Mouse (Mus musculus) c-Kit-positive CD71-positive TER-119-negative erythroid progenitor cells, embryonic 14.5 days (primary cell): ENCODE measurements around the gene Olfr470.
"Not testable (repeated sequence)": the region's sequence is repeated elsewhere in the genome, so short reads cannot be mapped to it uniquely, and the experiment has no call there.

Experiments used
- DNase-seq: peaks from one replicate; pipeline ENCODE4 v3.0.0-alpha.2; 2013; ENCODE audit warnings: low read depth

Gene Olfr470

GRCm38 (mm10) chr7:107847390-107847789 is at the start of gene Olfr470:
Gene Olfr470, minus strand, starts transcription at chr7:107847490.
- not testable (repeated sequence) for DNase-seq

DNA sequence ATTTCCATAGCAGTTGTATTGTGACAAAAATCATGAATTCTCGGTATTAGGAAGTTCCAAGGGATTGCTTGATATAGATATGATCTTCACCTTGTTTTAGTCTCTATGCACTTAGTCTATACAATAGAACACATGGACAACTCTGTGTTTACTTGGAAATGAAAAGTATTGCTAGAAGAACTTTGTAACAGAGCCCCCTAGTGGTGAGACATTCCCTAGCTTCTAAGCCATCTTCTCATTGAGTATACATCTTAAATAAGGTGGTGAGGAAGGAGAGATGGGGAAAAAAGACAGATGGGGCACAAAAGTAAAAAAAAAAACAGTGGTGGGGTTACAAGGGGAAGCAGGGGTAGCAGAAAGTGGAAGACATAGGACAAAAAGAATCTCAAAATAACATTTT is 5.6 kb downstream of the Olfr470 start:
- no peak for DNase-seq

GRCm38 (mm10) chr7:107825441-107825840 is 21.8 kb downstream of the Olfr470 start, which contains the start of gene Olfr469:
Gene Olfr469, minus strand, starts transcription at chr7:107825541.
- DNase-seq, result not testable (repeated sequence)

GRCm38 (mm10) chr7:107823867-107824266 is 23.4 kb downstream of the Olfr470 start:
- not testable (repeated sequence) for DNase-seq

GRCm38 (mm10) chr7:107819442-107819841 is 27.8 kb downstream of the Olfr470 start:
- DNase-seq, result no peak

DNA sequence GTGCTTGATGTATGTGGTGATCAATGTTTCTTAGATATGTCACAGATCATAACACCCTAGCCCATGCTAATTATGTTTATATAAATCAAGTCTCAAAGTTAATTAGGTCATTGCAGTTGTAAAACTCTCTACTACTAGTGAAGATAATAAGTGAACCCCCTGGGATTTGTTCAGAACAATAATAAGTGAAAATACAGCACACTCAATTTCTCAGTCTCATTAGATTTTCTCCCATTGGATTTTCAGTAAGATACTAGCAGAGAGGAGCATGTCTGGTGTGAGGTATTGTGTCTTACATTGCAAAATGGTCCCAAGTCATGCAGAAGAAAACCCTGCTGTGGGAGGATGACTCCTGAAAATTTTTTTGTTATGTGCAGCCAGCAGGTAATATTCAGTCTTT is 35.3 kb downstream of the Olfr470 start, which contains the start of gene Olfr467:
TSS of gene Olfr467 (plus strand) at position 301 of the 400 bp plus-strand sequence.
- no peak for DNase-seq

DNA sequence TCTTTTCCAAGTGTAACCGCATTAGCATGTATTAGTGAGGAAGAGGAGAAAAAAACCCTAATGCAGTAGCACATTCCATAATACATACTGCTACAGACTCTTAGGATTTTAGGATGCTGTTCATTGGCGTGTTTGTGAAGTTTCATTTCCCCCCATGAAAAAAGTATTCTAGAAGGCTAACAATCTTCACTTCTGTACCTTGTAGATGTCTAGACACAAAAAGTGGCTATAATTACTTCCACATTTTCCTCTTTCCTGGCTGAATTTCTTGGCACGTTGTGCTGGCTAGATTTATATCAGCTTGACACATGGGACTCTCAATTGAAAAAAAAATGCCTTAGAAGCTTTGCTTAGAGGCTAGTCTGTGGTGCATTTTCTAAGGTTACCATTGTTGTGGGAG is 45.2 kb downstream of the Olfr470 start:
- no peak for DNase-seq

DNA sequence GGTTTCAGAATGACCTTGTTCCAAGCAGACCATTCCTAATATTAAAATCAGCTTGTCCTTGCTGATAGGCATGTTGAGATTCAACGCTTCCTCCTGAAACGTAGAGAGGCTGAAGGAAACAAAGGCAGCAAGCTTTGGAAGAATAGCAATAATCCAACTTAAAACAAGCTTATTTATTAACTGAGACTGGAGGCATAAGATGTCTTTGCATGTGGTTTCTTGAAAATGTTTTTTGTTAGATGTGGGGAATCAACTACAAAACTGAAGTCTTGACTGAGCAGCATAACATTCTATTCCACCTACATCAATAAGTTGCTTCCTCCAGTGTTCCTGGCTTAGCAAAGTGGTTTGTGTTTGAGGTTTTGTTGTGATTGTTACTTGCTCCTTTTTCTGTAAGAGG is 46.2 kb downstream of the Olfr470 start, which contains the start of gene Ovch2:
TSS of gene Ovch2 (minus strand) at position 101 of the 400 bp plus-strand sequence.
- no peak for DNase-seq

DNA sequence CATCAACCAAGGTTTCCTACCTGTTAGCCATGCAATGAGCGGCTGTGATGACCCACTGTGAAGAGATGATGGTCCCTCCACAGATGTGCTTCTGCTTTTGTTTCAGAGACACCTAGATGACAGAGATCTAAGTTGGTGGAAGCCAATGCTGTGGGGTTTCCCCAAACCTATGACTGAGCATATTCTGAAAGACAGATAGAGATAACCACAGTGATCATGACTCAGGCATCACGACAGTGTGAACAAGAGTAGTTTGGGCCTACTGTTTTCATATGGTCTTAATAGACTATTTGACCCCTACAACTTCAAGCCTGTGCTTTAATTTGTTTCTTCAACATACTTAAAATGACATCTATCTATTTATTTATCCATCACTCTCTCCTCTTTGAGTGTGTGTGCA is 50.8 kb downstream of the Olfr470 start:
- no peak for DNase-seq
